Mouse (Mus musculus) olfactory bulb, adult 2 months (tissue): ENCODE data around the gene Zgpat. TPM values are rescaled to one million over a fixed set of nuclear protein-coding genes. Genes with fewer than 3 reads are reported as not detected.

ENCODE experiments used
- H3K27ac ChIP-seq: fragments of 200-500 bp; 2 replicates; pipeline ENCODE4 v1.5.1; 2012; ENCODE audit warnings: low read depth, low read length; ENCODE audit not compliant: insufficient read depth
- H3K4me1 ChIP-seq: fragments of 200-500 bp; 2 replicates; pipeline ENCODE4 v1.6.1; 2012; ENCODE audit warnings: low read length; ENCODE audit not compliant: control insufficient read depth, insufficient read depth
- H3K4me3 ChIP-seq: fragments of 200-500 bp; 2 replicates; pipeline ENCODE4 v1.5.1; 2012; ENCODE audit warnings: mild to moderate bottlenecking, low read depth, low read length, moderate library complexity; ENCODE audit not compliant: insufficient read depth
- CTCF ChIP-seq: fragments of 200-500 bp; IDR thresholded peaks from 2 replicates; pipeline ENCODE4 v1.5.1; 2012; ENCODE audit warnings: low read depth, mild to moderate bottlenecking, low read length, moderate library complexity; ENCODE audit not compliant: insufficient read depth
- POLR2A ChIP-seq: fragments of 200-500 bp; IDR thresholded peaks from 2 replicates; pipeline ENCODE4 v1.6.1; 2012; ENCODE audit warnings: mild to moderate bottlenecking, low read depth, low read length, moderate library complexity; ENCODE audit not compliant: insufficient read depth
- WGBS: fragments of 180-500 bp; shearing (Covaris S2); methylation state at CpG from one replicate; pipeline ENCODE4 v1.1.7; 2018; 5-methylcytosine and 5-hydroxymethylcytosine counted together
- polyA plus RNA-seq: library from polyadenylated mRNA; stranded (reverse); fragments of >200 nt; gene quantifications from 2 replicates; pipeline ENCODE4 v1.2.4, GENCODE M21; 2012; ENCODE audit warnings: low replicate concordance; ENCODE audit not compliant: missing spikeins, insufficient read depth, insufficient read length

Gene Zgpat
- polyA plus RNA-seq, 1 experiment, result 445 TPM

GRCm38 (mm10) chr2:181420426-181420825, 55.7 kb downstream of the Zgpat start:
- Histone ChIP-seq H3K4me3 (no peak overlapping the region), H3K4me1 (no peaks in the 10 kb centered on the region), H3K27ac (no peak overlapping the region)
- TF ChIP-seq CTCF (no peak), POLR2A (no peak)
- WGBS, result 43% methylated on average over 4 of the region's 4 CpGs

- Histone ChIP-seq H3K4me3 (no peak overlapping the region), H3K27ac (no peak overlapping the region), H3K4me1 (no peaks in the 10 kb centered on the region)
- 87% methylated on average over 4 of the region's 4 CpGs for WGBS
- TF ChIP-seq CTCF, result no peak
- no peak for TF ChIP-seq POLR2A
These were observed 56.3 kb downstream of the Zgpat start for GRCm38 (mm10) chr2:181420903-181421638.

GRCm38 (mm10) chr2:181423834-181424233, 59.1 kb downstream of the Zgpat start:
- WGBS, result 95% methylated on average over 9 of the region's 9 CpGs
- TF ChIP-seq CTCF (no peak), POLR2A (no peak)

More at GRCm38 (mm10) chr2:181423834-181424233, 59.1 kb downstream of the Zgpat start:
- no peaks in the 10 kb centered on the region for H3K4me1 ChIP-seq
- no peak overlapping the region for H3K4me3 ChIP-seq
- H3K27ac ChIP-seq, result no peak overlapping the region

Other genes starting within 250 kb of the Zgpat start
- 209 TPM in 1 of 2 replicates, not detected in the other for gene Kcnq2, start 229.6 kb upstream of the Zgpat start, polyA plus RNA-seq
- gene Eef1a2, start 207.9 kb upstream of the Zgpat start, polyA plus RNA-seq, result 147 TPM in 1 of 2 replicates, not detected in the other
- gene Ppdpf, start 177.7 kb upstream of the Zgpat start, polyA plus RNA-seq, result not detected in 2 replicates
- gene Ptk6, start 162.1 kb upstream of the Zgpat start, polyA plus RNA-seq, result not detected in 2 replicates
- gene Srms, start 151.7 kb upstream of the Zgpat start, polyA plus RNA-seq, result not detected in 2 replicates
- not detected in 2 replicates for gene Fndc11, start 144.9 kb upstream of the Zgpat start, polyA plus RNA-seq
- gene Helz2, start 122.9 kb upstream of the Zgpat start, polyA plus RNA-seq, result not detected in 2 replicates
- gene Gmeb2, start 76.9 kb upstream of the Zgpat start, polyA plus RNA-seq, result not detected in 2 replicates
- gene Stmn3, start 50.4 kb upstream of the Zgpat start, polyA plus RNA-seq, result not detected in 2 replicates
- not detected in 2 replicates for gene Rtel1, start 45.2 kb upstream of the Zgpat start, polyA plus RNA-seq
- gene Arfrp1, start 476 bp downstream of the Zgpat start, polyA plus RNA-seq, result not detected in 2 replicates
- gene Lime1, start 15.2 kb downstream of the Zgpat start, polyA plus RNA-seq, result not detected in 2 replicates
- not detected in 2 replicates for gene Zbtb46, start 94.5 kb downstream of the Zgpat start, polyA plus RNA-seq
- not detected in 2 replicates for gene Abhd16b, start 128.3 kb downstream of the Zgpat start, polyA plus RNA-seq
- 317 TPM in 1 of 2 replicates, not detected in the other for gene Tpd52l2, start 132.2 kb downstream of the Zgpat start, polyA plus RNA-seq
- gene Dnajc5, start 155.6 kb downstream of the Zgpat start, polyA plus RNA-seq, result 347 and 447 TPM in 2 replicates
- not detected in 2 replicates for gene Uckl1, start 220.0 kb downstream of the Zgpat start, polyA plus RNA-seq
- not detected in 2 replicates for gene Prpf6, start 226.9 kb downstream of the Zgpat start, polyA plus RNA-seq
- not detected in 2 replicates for gene Zfp512b, start 227.9 kb downstream of the Zgpat start, polyA plus RNA-seq
- gene Samd10, start 234.3 kb downstream of the Zgpat start, polyA plus RNA-seq, result not detected in 2 replicates